Mouse (Mus musculus): Measurements from ENCODE around the gene Lman2l. TPM values are rescaled to one million over a fixed set of nuclear protein-coding genes. Genes with fewer than 3 reads are reported as not detected.

Lman2l gene
- total RNA-seq, 2 experiments from 2014 or later, result 34.3 to 43.6 TPM

DNA sequence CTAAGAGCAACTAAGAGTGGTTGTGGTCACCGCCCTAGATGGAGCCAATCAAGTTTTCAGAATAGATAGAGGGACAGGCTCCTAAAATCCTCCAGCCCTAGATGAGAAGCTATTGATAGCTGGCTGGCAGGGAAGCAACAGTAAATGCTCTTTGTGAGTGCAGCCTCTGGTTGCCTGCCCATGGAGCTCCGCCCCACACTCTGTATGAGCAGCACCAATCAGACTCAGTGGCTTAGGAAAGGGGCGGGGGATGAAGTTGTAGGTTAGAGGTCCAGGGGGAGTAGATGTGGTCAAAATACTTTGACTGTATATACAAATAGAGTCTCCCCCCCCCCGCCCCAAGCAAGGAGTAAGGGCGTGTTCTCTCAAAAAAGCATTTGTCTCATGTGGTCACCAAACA, 22.4 kb upstream of the Lman2l start:
- intact Hi-C loops (cut with DNase I), result no loop called here
- no peak for DNase-seq (ENCODE audit: low spot score in 2 of 2)

GRCm38 (mm10) chr1:36465641-36466160, 20.6 kb upstream of the Lman2l start:
- intact Hi-C loops (cut with DNase I), result no loop called here
- DNase-seq (ENCODE audit: low spot score in 2 of 2), result no peak

- intact Hi-C loops (cut with DNase I), result no loop called here
- DNase-seq (ENCODE audit: low spot score in 2 of 2), result no peak
Measured at GRCm38 (mm10) chr1:36461829-36462228, 16.8 kb upstream of the Lman2l start.

DNA sequence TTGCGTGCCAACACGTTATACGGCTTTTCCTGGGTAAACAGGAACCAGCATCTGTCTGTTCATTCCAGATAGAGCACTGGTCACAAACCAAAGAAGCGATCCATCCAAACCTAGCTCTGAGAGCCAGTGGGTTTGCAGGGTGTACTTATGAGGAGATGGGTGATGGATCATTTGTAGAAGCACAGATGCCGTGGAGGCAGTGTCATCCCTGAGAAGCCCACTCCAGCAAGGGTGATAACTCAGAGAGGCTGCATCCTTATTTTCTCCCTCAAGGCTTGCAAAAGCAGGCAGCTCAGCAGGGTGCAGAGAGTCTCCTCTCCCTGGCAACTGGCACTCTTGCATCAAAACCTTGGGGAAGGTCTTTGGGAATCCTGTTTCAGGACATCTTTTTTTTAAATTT, 13.1 kb upstream of the Lman2l start:
- intact Hi-C loops (cut with DNase I), result no loop called here
- no peak for DNase-seq (ENCODE audit: low spot score in 2 of 2)

GRCm38 (mm10) chr1:36457388-36458014, 12.4 kb upstream of the Lman2l start:
- intact Hi-C loops (cut with DNase I), result no loop called here
- DNase-seq (ENCODE audit: low spot score in 2 of 2), result no peak

- intact Hi-C loops (cut with DNase I), result no loop called here
- no peak for DNase-seq (ENCODE audit: low spot score in 2 of 2)
Measured at GRCm38 (mm10) chr1:36454055-36454815, 9.2 kb upstream of the Lman2l start.

DNA sequence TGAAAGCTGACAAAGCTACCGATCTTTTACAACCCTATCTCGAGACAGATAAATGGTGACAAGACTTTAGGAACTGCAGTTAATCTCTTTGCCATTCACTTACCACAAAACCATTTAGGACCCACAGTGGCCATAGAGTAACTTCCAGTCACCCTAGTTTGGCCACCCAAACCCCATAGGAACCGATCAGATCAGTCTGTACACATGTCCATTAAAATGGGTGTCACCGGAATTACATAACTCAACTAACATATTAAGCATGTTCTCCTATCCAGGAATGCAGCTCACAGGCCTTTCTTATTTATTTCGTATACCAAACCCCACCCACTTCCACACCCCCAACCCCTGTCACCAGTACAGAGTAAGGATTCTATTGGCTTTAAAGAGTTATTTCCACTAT, 1.8 kb upstream of the Lman2l start:
- intact Hi-C loops (cut with DNase I), result loop anchor here (5.0 kb wide), 1 partner anchor 65 kb away; the partner anchor contains the start of gene Cnnm3
- no peak for DNase-seq (ENCODE audit: low spot score in 2 of 2)

- intact Hi-C loops (cut with DNase I), result loop anchor here (5.0 kb wide), 1 partner anchor 66 kb away; the partner anchor contains the start of gene Cnnm3
Measured at GRCm38 (mm10) chr1:36446106-36446824, 1.2 kb upstream of the Lman2l start.

DNA sequence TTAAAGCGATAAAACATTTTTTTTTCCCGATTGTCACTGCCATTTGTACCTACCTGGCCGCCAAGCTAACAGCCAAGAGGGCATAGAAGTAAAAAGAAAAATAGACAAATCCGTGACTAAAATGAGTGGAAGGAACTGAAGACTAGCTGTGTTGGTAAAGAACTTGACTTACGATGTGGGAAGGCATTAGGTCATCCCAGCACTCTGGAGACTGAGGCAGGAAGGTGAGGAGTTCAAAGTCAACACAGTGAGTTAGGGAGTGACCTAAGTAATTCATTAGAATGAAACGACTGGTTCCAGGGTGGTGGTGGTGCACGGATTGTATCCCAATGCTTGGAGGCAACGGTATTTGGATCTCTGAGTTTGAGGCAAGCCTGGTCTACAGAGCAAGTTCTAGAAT, 437 bp upstream of the Lman2l start:
- intact Hi-C loops (cut with DNase I), result loop anchor here (5.0 kb wide), 1 partner anchor 67 kb away; the partner anchor contains the start of gene Cnnm3
- no peak for DNase-seq (ENCODE audit: low spot score in 2 of 2)

More at GRCm38 (mm10) chr1:36446106-36446824, 1.2 kb upstream of the Lman2l start:
- DNase-seq (ENCODE audit: low spot score in 2 of 2), result no peak

GRCm38 (mm10) chr1:36441101-36441500, 4.0 kb downstream of the Lman2l start:
- DNase-seq (ENCODE audit: low spot score in 2 of 2), result peak; percentile 47 to 52
- intact Hi-C loops (cut with DNase I), result loop anchor here (5.0 kb wide), 1 partner anchor 74 kb away; the partner anchor contains the start of gene Kansl3

DNA sequence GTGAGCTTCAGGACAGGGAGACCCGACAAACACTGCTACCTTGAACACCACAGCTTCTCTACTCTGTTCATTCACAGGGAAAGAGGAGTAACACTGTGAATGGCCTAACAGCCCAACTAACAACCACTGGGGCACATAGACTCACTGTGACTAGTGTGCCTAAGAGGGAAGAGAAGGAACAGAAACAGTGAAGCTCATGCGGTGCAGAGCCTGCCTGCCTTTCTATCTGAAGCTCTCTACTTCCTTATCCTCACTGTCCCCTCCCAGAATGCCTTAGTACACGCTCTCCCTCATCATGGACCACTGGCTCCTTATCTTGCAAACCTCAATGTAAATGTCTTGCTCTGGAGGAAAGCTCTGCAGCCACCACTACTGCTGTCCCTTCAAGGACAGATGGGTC, 7.8 kb downstream of the Lman2l start:
- no peak for DNase-seq (ENCODE audit: low spot score in 2 of 2)
- intact Hi-C loops (cut with DNase I), result no loop called here

DNA sequence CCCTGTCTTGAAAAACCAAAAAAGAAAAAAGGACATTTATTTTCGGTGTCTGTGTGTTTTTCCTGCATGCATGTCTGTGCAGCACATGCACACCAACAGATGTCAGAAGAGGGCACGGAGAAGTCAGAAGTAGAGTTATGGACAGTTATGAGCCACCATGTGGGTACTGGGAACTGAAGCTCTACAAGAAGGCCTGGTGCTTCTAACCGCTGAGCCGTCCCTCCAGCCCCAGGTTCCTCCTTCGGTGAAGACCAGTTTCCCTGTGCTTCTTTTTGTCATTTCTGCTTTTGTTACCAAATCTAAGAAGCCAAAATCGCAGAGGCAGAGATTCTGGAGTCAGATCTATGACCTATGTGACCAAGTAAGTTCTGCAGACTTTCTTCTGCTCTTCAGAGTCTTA, 8.6 kb downstream of the Lman2l start:
- intact Hi-C loops (cut with DNase I), result no loop called here
- no peak for DNase-seq (ENCODE audit: low spot score in 2 of 2)

- intact Hi-C loops (cut with DNase I), result no loop called here
- no peak for DNase-seq (ENCODE audit: low spot score in 2 of 2)
Measured at GRCm38 (mm10) chr1:36435071-36435470, 10.0 kb downstream of the Lman2l start.

GRCm38 (mm10) chr1:36433616-36434015, 11.5 kb downstream of the Lman2l start:
- DNase-seq (ENCODE audit: low spot score in 2 of 2), result no peak
- intact Hi-C loops (cut with DNase I), result no loop called here

- intact Hi-C loops (cut with DNase I), result no loop called here
- no peak for DNase-seq (ENCODE audit: low spot score in 2 of 2)
Measured at GRCm38 (mm10) chr1:36432999-36433398, 12.1 kb downstream of the Lman2l start.

DNA sequence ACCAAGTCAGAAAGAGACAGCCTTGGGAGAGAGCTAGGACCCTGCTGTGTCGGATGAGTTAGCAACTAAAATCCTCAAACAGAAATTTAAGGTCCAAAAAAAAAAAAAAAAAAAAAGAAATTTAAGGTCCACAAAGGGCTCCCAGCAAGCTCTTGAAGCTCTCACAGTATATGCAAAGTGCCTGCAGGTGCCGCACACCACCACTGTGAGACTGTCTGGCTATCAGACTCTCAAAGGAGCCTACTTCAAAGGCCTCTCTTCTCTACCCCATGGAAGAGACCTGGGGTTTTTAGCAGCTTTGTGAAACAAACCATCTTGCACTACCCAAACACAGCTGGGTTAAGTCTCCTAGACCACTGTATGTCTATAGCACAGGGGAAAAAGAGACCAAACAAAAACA, 15.6 kb downstream of the Lman2l start:
- no peak for DNase-seq (ENCODE audit: low spot score in 2 of 2)
- intact Hi-C loops (cut with DNase I), result no loop called here

DNA sequence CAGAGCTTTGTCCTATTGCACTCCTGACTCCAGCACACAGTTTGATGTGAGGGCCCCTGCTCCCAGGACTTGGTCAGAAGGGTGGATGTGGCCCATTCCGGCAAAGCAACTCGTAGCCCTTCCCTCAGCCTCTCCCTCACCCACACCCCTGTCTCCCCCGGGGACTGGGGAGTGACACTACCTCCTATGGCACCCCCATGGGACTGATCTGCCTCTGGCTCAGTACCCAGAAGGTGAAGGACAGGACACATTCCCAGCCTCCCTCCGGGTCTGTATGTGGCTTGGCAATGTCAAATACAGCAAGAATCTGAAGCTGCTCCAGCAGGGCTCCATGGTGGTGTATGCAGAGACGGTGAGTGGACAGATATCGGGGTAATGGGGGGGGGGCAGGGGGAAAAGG, 40.5 kb downstream of the Lman2l start:
- DNase-seq (ENCODE audit: low spot score in 2 of 2), result no peak
- intact Hi-C loops (cut with DNase I), result no loop called here

GRCm38 (mm10) chr1:36401509-36401908, 43.6 kb downstream of the Lman2l start:
- intact Hi-C loops (cut with DNase I), result no loop called here
- DNase-seq (ENCODE audit: low spot score in 2 of 2), result no peak

DNA sequence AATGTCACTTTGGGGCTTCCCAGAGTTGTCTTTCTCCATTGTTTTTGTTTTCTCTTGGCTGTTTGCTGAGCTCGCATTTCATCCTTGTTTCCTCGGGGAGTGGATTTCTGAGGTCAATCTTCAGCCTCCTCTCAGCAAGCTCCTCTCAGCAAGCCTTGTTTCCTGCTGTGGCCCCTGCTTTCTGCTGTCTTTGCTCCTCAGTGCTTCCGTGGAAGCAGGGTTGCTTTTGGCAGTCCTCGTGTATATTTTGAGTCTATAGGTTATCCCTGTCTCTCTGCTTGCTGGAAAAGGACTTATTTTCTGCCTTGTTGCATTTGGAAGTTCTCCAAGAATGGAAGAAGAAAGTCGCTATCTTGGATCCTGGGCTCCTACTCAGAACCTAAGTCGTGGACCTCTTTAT, 48.0 kb downstream of the Lman2l start:
- intact Hi-C loops (cut with DNase I), result no loop called here
- DNase-seq (ENCODE audit: low spot score in 2 of 2), result no peak

GRCm38 (mm10) chr1:36379582-36379981, 65.5 kb downstream of the Lman2l start:
- DNase-seq (ENCODE audit: low spot score in 2 of 2), result no peak
- intact Hi-C loops (cut with DNase I), result no loop called here

All from left cerebral cortex, postnatal 36 days (tissue).